Mouse (Mus musculus) kidney, postnatal 0 days (tissue): Measurements from ENCODE around the gene Sf3a1. TPM values are rescaled to one million over a fixed set of nuclear protein-coding genes. Genes with fewer than 3 reads are reported as not detected.
A peak's percentile ranks its signal among the peaks of the same experiment; 100 is the strongest.
"Not testable (repeated sequence)": the region's sequence is repeated elsewhere in the genome, so short reads cannot be mapped to it uniquely, and the experiment has no call there.

Source experiments
- ATAC-seq: fragments of 200-750 bp; cut with Nextera tagmentation; replicated peaks from 2 replicates; pipeline ENCODE4 v1.8.0; 2017; ENCODE audit warnings: low read depth, moderate number of reproducible peaks, moderate TSS enrichment, moderate library complexity; ENCODE audit not compliant: low FRiP score
- DNase-seq: peaks from one replicate; pipeline ENCODE4 v3.0.0-alpha.2; 2016; ENCODE audit warnings: low spot score
- H3K27ac ChIP-seq: fragments of 300-500 bp; sonication (generic); 2 replicates; pipeline ENCODE4 v1.5.1; 2014; ENCODE audit warnings: mild to moderate bottlenecking
- H3K27me3 ChIP-seq: fragments of 300-500 bp; sonication (generic); 2 replicates; pipeline ENCODE4 v1.6.1; 2014; ENCODE audit warnings: low read length, mixed read lengths; ENCODE audit not compliant: insufficient read depth
- H3K36me3 ChIP-seq: fragments of 300-500 bp; sonication (generic); 2 replicates; pipeline ENCODE4 v1.6.1; 2014; ENCODE audit warnings: low read length, mixed read lengths; ENCODE audit not compliant: insufficient read depth
- H3K4me1 ChIP-seq: fragments of 300-500 bp; sonication (generic); replicated peaks from 2 replicates; pipeline ENCODE4 v1.6.1; 2014; ENCODE audit warnings: antibody characterized with exemption, low read length, mixed read lengths; ENCODE audit not compliant: insufficient read depth
- H3K4me2 ChIP-seq: fragments of 300-500 bp; sonication (generic); 2 replicates; pipeline ENCODE4 v1.6.1; 2014; ENCODE audit warnings: mild to moderate bottlenecking, low read length, moderate library complexity, mixed read lengths
- H3K4me3 ChIP-seq: fragments of 300-500 bp; sonication (generic); replicated peaks from 2 replicates; pipeline ENCODE4 v1.5.1; 2014; ENCODE audit warnings: low read depth, low read length
- H3K9ac ChIP-seq: fragments of 300-500 bp; sonication (generic); 2 replicates; pipeline ENCODE4 v1.6.1; 2014; ENCODE audit warnings: low read depth, low read length
- H3K9me3 ChIP-seq: fragments of 300-500 bp; sonication (generic); replicated peaks from 2 replicates; pipeline ENCODE4 v1.6.1; 2016; ENCODE audit warnings: low read length, inconsistent platforms, mixed read lengths
- CTCF ChIP-seq: IDR thresholded peaks from 2 replicates; pipeline ENCODE4 v1.5.1; 2016; ENCODE audit warnings: antibody characterized with exemption, low read depth, mild to moderate bottlenecking, moderate library complexity
- WGBS: fragments of 180-500 bp; shearing (Covaris S2); extraction: QIAGEN DNeasy Blood & Tissue Kit; methylation state at CpG from one replicate; pipeline ENCODE4 v1.1.7; 2014; 5-methylcytosine and 5-hydroxymethylcytosine counted together
- polyA plus RNA-seq: library from polyadenylated mRNA; unstranded; fragments of >200 nt; fragmentation: Nextera tagmentation; extraction: Ambion mirVana; gene quantifications from 2 replicates; pipeline ENCODE4 v1.2.1, GENCODE M21; 2015

The Sf3a1 gene
- polyA plus RNA-seq, 1 experiment from 2014 or later, result 31.2 TPM

DNA sequence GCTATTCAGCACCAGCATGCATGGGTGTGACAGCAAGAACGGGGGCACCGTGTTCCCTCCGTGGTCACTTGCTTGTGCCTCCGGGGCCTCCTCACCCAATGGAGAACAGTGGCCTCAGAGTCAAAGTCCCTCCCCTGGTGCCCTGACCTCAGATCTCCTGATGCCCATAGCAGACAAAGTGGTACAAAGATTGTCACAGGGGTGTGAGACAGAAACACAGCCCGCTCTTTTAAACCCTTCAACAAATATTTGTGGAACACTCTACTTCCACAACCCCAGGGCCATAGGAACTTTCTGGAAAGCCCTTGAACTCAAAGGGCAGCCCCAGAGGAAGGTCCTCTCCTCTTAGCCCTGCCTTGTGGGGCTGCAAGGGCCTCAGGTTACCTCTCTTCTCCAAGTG lies 37.9 kb upstream of the Sf3a1 start:
- Histone ChIP-seq H3K9me3 (no peaks in the 10 kb centered on the region), H3K27ac (no peak overlapping the region), H3K4me2 (no peak overlapping the region), H3K4me1 (peaks cover 11% of the 10 kb centered on the region; the same call in 1 of the 2 replicates), H3K27me3 (no peaks in the 10 kb centered on the region), H3K36me3 (no peaks in the 10 kb centered on the region), H3K9ac (no peak overlapping the region), H3K4me3 (no peak overlapping the region)
- WGBS, result 80% methylated on average over 5 of the region's 5 CpGs
- TF ChIP-seq CTCF, result no peak
- ATAC-seq, result no peak
- no peak for DNase-seq

DNA sequence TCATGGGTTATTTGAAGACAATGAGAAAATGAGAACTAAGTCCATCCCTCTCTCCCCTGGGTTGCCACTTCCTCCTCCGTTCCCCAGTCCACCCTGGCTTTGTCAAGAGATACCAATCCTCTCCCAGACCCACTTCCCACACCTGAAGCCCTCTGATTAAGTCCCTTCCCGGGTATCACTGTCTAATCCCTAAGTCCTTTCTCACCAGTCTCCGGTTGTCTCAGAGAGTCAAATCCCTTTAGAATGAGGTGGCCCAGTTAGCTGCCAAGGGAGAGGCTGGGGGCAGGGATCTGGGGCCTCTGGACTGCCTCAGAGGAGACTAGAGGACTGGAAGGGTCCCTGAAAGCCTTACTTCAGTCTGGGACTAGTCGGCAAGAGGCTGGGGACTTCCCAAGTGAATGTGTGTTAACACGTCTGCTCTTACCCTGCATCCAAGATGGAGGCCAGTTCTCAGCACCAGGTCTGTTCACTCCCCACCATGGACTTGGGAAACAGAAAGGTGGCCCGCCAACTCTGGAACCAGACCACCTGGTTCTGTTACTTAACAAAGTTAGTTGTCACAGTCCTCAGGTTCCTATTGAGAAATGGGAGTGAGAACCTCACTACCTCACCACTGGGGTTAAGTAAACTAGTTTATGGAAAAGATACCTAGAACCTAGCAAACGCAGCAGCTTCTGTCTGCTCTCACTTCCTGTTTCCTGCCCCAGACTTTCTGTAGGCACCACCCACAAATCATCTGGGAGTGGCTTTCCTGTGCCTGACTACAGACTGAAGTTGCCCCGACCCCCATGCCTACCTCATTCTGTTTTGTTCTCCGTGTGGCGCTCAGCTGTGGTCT lies 37.2 kb upstream of the Sf3a1 start, which contains the start of gene Sec14l2:
Gene Sec14l2 (minus strand): TSS at position 674 of the 838 bp plus-strand sequence.
- no peaks in the 10 kb centered on the region for H3K36me3 ChIP-seq
- ATAC-seq (no peak), DNase-seq (peak; percentile 13)
- 80% methylated on average over 10 of the region's 10 CpGs for WGBS
- peaks cover 7% of the 10 kb centered on the region; the same call in 1 of the 2 replicates for H3K4me1 ChIP-seq
- H3K27me3 ChIP-seq, result no peaks in the 10 kb centered on the region
- H3K4me2 ChIP-seq, result no peak within 1 kb of the TSS
- H3K27ac ChIP-seq, result no peak within 1 kb of the TSS
- no peak within 1 kb of the TSS for H3K9ac ChIP-seq
- H3K9me3 ChIP-seq, result no peaks in the 10 kb centered on the region
- no peak within 1 kb of the TSS for H3K4me3 ChIP-seq
- TF ChIP-seq CTCF, result no peak

DNA sequence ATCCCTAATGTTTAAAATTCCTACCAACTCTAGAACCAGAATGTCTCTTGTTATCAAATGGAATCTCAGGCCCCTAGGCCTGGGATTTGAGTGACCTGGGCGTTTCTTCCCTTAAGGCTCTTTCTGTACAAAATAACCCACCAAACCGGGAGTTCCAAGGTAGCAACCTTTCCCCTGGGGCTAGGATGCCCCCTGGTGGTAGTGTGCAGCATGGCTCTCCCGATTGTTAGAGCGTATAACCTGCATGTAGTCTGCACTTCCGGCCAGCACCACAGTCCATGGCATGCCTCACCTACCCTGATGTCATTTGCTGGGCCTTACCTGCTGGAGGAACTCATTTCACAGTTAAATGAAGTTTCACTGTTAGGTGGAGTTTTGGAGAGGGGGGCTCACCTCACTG lies 36.2 kb upstream of the Sf3a1 start:
- Histone ChIP-seq H3K9me3 (no peaks in the 10 kb centered on the region), H3K9ac (no peak overlapping the region), H3K27ac (no peak overlapping the region), H3K27me3 (no peaks in the 10 kb centered on the region), H3K36me3 (no peaks in the 10 kb centered on the region), H3K4me1 (no peaks in the 10 kb centered on the region), H3K4me2 (no peak overlapping the region), H3K4me3 (no peak overlapping the region)
- peak; percentile 65 for TF ChIP-seq CTCF
- DNase-seq (peak; percentile 28), ATAC-seq (no peak)
- WGBS, result 66% methylated on average over 5 of the region's 5 CpGs

DNA sequence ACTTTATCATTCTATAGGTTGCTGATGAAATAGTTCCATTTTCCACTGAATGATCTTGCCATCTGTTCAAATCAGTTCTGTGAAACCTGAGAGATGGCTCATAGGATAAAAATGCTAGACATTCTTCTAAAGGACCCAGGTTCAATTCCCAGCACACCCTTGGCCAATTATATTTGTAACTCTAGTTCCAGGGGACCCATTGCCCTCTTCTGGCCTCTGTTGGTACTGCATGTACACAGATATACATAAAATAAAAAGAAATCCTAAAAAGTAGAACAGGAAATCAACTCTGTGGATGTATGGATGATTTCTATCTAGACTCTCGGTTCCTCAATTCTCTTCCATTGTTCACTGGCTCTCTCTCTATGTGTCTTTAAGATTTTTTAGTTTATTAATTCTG lies 33.1 kb upstream of the Sf3a1 start:
- peak; percentile 32; the same call in 1 of the 2 replicates for TF ChIP-seq CTCF
- no peaks in the 10 kb centered on the region for H3K9me3 ChIP-seq
- DNase-seq (no peak), ATAC-seq (no peak)
- no peak overlapping the region for H3K27ac ChIP-seq
- no peaks in the 10 kb centered on the region for H3K36me3 ChIP-seq
- H3K4me3 ChIP-seq, result no peak overlapping the region
- no peaks in the 10 kb centered on the region for H3K4me1 ChIP-seq
- WGBS, result 95% methylated on average over 1 of the region's 1 CpGs
- no peak overlapping the region for H3K4me2 ChIP-seq
- H3K27me3 ChIP-seq, result no peaks in the 10 kb centered on the region
- no peak overlapping the region for H3K9ac ChIP-seq

DNA sequence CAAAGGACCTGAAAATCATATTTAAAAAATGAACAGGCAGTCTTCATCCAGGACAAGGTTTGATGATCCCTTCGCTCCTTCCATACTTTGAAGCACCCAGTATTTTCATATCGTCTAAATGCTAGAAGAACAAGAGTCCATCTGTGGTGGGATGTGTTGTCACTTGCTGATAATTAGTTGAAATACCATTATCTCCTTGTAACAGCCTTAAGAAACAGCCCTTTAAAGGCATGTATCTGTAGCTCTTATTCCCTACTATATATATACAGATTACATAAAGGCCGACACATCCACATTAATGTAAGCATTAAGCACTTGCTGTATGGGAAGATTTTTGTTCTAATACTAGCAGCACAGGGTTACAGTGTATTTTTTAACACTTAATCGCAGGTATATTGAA lies 31.7 kb upstream of the Sf3a1 start:
- not testable (repeated sequence) for H3K27me3 ChIP-seq, H3K9ac ChIP-seq, H3K4me3 ChIP-seq, H3K9me3 ChIP-seq, DNase-seq, H3K4me1 ChIP-seq, ATAC-seq, H3K27ac ChIP-seq, H3K4me2 ChIP-seq, H3K36me3 ChIP-seq
- 93% methylated on average over 4 of the region's 4 CpGs for WGBS

DNA sequence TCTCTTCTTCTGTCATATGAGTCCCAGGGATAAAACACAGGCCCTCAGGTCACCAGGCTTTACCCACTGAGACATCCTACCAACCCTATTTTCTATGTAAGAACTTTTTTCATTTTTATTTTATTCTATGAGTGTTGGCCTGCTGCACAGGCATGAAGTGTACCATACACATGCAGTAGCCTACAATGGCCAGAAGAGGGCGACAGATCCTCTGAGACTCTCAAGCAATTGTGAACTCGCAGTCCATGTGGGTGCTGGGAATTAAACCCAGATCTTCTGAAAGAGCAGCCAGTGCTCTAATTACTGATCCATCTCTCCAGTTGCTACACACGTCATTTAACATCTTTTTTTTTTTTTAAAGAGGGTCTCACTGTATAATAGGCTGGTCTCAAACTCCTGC lies 26.7 kb upstream of the Sf3a1 start:
- H3K4me1 ChIP-seq, result peaks cover 12% of the 10 kb centered on the region
- no peak for DNase-seq

More for the DNA sequence above, 26.7 kb upstream of the Sf3a1 start:
- no peaks in the 10 kb centered on the region for H3K9me3 ChIP-seq
- no peak overlapping the region for H3K9ac ChIP-seq
- peak; percentile 62 for TF ChIP-seq CTCF
- H3K27ac ChIP-seq, result no peak overlapping the region
- no peak overlapping the region for H3K4me3 ChIP-seq
- no peak for ATAC-seq
- WGBS, result 56% methylated on average over 3 of the region's 3 CpGs
- H3K36me3 ChIP-seq, result peaks cover 5% of the 10 kb centered on the region; the same call in 1 of the 2 replicates
- no peak overlapping the region for H3K4me2 ChIP-seq
- no peaks in the 10 kb centered on the region for H3K27me3 ChIP-seq
